23 mouse cellular contexts compared by ENCODE assay signal in the genomic region with DNA sequence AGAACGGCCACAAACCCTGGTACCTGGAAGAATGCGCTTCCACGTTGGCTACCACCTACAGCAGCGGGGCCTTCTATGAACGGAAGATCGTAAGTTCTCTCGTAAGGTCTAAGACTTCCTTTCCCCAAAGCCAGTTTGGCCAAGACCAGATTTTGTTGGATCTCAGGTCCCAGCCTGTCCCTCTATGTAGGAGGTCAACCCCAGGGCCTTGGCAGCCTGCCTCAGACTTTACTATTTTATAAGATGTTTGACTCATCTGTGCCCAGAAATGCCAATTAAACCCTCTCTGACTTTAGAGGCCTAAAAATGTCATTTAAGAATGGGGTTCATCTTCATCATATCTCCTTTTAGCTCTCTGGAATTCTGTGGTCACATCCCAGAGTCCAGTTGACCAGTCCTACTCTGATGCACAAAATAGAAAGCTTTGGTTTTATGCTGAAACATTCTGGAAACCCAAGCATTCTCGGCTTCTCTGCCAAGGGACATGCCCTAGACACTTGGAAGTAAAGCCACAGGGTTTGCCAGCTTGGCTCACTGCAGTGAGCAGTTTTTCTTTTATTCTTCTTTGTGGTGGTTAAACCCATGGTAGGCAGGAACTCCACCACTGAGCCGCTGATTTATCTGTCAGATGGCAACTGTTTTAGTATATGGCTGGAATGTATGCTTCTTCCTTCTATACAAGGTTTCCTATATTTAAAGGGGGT.
"Had no signal": no experiment of that assay in that cellular context is flagged by ENCODE, and none has a peak within 500 bp of the region (broad histone marks: within the 10 kb centered on the region; RNA-seq: fewer than 3 reads in every experiment).

No protein-coding gene starts in this region.

- H3K9ac ChIP-seq: limb, embryonic 12.5 days; limb, embryonic 15.5 days; liver, embryonic 13.5 days; lung, embryonic 15.5 days; midbrain, embryonic 12.5 days; midbrain, embryonic 15.5 days; neural tube, embryonic 12.5 days; neural tube, embryonic 15.5 days had no signal

- H3K4me2 ChIP-seq: limb, embryonic 12.5 days; limb, embryonic 15.5 days; liver, embryonic 13.5 days; lung, embryonic 15.5 days; midbrain, embryonic 12.5 days; midbrain, embryonic 15.5 days; neural tube, embryonic 12.5 days; neural tube, embryonic 15.5 days had no signal

- H3K27ac ChIP-seq: limb, embryonic 12.5 days; limb, embryonic 15.5 days; lung, embryonic 15.5 days; midbrain, embryonic 12.5 days; midbrain, embryonic 15.5 days; neural tube, embryonic 12.5 days; neural tube, embryonic 15.5 days; stomach, postnatal 0 days had no signal

- H3K9me3 ChIP-seq: limb, embryonic 15.5 days; liver, embryonic 13.5 days; lung, embryonic 15.5 days; midbrain, embryonic 12.5 days; midbrain, embryonic 15.5 days; neural tube, embryonic 15.5 days had no signal

- H3K36me3 ChIP-seq: liver, embryonic 13.5 days; lung, embryonic 15.5 days; midbrain, embryonic 12.5 days; midbrain, embryonic 15.5 days; neural tube, embryonic 12.5 days; neural tube, embryonic 15.5 days had no signal

- H3K4me1 ChIP-seq: liver, embryonic 13.5 days; lung, embryonic 15.5 days; megakaryocyte, embryonic 14.5 days had no signal

- ATAC-seq: midbrain, embryonic 15.5 days had no signal

- H3K4me3 ChIP-seq: limb, embryonic 12.5 days; limb, embryonic 15.5 days; liver, embryonic 13.5 days; lung, embryonic 15.5 days; megakaryocyte, embryonic 14.5 days; midbrain, embryonic 12.5 days; midbrain, embryonic 15.5 days; neural tube, embryonic 12.5 days; neural tube, embryonic 15.5 days had no signal

- H3K27me3 ChIP-seq: limb, embryonic 12.5 days; limb, embryonic 15.5 days; liver, embryonic 13.5 days; lung, embryonic 15.5 days; megakaryocyte, embryonic 14.5 days; midbrain, embryonic 15.5 days; neural tube, embryonic 12.5 days had no signal

- DNase-seq: kidney, adult 8-10 months; kidney, postnatal 14 days; kidney, postnatal 4 days; left cerebral cortex, postnatal 4 days; liver, embryonic 13.5 days; lung, adult 18-20 months; lung, postnatal 10 days; lung, postnatal 36 days; right cerebral cortex, adult 18-20 months; right cerebral cortex, postnatal 14 days; right cerebral cortex, postnatal 4 days; thymus, adult 2 months; thymus, postnatal 14 days; thymus, postnatal 4 days had no signal
